Mouse (Mus musculus): ENCODE measurements around the gene Klrg1.

Gene Klrg1

DNA sequence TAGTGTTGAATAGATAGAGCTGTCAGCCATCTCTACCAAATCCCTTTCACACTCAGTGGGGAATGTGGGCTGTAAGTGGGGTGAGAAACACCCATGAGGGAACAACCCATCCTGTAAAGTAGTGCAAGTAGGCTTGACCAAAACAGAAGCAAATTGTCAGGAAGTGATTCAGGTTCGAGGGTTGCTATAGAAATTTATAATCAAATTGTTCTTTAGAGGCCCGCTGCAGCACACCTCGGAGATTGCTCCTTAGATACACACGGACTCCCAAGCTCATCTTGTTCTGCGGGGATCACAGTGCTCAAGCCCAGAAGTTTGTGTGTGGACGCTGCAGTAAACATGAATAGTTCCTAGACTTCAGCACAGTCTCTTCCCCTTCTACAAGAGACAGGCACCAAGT is at the start of gene Klrg1:
Klrg1 (minus strand) TSS at position 101 of the 400 bp plus-strand sequence.
- no peak for DNase-seq (ENCODE audit: low spot score)

DNA sequence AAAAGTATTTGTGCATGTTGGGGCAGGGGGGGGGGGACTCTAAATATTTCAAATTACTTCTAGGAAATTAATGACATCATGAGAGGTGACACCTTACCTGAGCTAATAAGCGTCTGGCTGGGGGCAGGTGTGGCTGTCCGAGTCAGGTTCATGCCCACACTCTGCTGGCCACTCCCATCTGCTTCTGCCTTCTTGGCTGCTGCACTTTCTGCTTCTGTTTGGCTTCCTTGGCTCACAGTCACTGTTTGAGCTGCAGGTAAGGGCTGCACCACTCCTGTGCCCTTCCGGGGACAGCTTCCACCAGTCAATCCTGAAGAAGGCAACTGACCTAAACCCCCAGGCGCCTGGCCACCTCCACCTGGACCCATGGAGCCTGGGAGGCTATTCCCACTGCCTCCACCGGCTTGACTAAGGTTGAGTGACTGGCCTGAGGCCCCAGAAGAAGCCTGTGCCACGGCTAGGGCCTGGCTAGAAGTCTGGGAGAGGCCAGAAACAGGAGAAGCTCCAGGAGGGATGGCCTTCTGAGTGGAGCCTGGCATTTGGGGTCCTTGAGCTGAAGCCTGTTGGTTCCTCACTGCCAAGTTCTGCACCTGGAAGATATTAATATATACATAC is 42.8 kb upstream of the Klrg1 start:
- no peak for DNase-seq (ENCODE audit: low spot score)

DNA sequence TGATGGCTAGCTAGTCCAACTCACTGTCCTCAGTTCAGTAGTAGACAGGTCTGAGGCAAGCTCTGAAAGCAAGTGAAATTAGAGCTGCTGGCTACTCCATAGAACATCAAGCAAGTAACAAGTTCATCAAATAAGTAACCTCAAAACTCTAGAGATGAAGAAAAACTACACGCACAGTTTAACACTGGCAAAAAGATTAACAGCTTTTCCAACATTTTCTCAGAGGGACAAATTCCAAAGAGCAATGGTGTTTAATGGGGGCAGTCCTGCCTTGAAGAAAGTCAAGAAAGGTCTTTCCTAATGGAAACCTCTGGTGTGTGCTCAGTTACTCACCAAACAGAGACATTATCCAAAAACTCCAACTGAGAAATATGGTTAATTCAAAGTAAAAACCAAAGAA is 36.0 kb upstream of the Klrg1 start:
- DNase-seq (ENCODE audit: low spot score): no peak

- DNase-seq (ENCODE audit: low spot score): no peak
These were observed 27.6 kb upstream of the Klrg1 start for GRCm38 (mm10) chr6:122310187-122310820.

DNA sequence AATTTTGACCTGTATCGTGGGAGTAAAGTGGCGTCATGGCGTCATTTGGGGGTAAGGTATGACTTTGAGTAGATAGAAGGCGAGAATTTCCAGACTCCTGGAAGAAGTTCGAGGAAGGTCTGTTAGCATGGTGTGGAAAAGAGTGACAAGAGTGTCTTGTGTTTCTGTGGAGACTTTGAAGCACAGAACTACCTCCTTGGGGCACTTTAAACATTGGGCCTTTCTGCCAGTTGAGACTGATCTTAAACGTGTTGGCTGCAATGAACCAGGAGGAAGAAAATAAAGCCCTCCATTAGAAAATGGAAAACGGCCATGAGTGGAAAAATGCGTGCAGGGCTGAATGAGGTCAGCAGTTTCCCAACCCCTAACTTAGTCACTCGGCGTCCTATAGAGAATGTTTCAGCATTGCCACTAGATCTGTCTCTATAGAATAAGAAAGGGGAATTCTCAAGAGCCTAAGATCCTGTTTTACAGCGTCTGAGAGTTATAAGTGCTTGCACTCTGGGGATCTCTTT is 26.8 kb upstream of the Klrg1 start:
- no peak for DNase-seq (ENCODE audit: low spot score)

DNA sequence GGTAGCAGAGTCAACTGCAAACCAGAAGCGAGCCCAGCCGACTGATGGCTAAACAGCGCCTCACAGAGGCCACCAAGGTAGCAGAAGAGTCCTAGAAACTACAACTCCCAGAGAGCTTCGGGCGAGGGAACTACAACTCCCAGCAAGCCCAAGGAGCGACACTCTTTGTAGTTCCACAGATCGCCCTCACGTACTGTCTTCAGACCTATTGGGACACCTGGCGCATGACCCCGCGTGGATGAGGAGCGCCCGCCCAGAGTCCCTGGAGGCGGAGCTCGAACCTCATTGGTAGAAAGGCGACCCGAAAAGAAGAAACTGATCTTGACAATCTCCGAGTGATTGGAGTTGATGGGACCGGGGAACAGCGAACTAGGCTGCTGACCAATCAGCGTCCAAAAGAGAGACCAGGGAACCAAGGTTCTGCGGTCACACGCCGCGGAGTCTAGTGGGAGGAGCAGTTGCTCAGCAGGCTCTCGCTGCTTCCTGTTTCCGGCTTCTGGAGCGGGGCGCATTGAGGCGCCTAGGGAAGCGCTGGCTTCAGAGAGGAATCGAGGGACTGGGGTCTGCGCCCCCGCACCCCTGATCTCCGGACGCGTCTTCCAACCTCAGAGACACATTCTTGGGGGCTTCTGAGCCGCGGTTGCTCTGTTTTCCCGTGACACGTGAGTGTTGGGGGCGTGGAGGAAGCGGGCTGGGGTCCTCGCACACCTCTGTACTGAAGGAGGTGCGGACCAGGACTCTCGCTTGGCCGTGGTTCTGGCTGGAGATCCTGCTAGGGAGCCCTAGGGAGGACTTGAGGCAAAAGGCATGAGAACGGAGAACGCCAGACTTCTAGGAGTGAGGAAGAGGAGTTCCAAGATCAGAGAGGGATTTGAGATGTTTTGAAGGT is 26.1 kb upstream of the Klrg1 start, which contains the start of gene M6pr:
M6pr (plus strand) TSS at position 216 of the 889 bp plus-strand sequence.
- peak; percentile 94 for DNase-seq (ENCODE audit: low spot score)

- no peak for DNase-seq (ENCODE audit: low spot score)
These were observed 25.4 kb upstream of the Klrg1 start for GRCm38 (mm10) chr6:122308136-122308504.

DNA sequence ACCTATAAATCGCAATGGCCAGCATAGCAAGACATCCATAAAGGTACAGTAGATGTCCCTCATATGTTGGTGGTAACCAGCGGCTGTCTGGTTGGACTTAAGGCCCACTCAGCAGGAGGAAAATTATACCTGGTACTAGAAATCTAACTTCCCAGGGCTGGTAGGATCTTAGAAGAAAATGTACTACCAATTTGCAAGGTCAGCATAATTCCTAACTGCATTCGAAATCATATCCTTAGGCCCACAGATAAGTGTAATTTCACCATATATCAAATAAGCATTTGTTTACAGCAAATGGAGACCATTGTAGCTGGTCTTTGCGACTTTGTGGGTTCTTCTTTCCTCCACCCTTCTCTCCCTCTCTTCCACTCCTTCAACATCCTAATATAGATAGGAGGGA is 24.0 kb upstream of the Klrg1 start:
- no peak for DNase-seq (ENCODE audit: low spot score)

DNA sequence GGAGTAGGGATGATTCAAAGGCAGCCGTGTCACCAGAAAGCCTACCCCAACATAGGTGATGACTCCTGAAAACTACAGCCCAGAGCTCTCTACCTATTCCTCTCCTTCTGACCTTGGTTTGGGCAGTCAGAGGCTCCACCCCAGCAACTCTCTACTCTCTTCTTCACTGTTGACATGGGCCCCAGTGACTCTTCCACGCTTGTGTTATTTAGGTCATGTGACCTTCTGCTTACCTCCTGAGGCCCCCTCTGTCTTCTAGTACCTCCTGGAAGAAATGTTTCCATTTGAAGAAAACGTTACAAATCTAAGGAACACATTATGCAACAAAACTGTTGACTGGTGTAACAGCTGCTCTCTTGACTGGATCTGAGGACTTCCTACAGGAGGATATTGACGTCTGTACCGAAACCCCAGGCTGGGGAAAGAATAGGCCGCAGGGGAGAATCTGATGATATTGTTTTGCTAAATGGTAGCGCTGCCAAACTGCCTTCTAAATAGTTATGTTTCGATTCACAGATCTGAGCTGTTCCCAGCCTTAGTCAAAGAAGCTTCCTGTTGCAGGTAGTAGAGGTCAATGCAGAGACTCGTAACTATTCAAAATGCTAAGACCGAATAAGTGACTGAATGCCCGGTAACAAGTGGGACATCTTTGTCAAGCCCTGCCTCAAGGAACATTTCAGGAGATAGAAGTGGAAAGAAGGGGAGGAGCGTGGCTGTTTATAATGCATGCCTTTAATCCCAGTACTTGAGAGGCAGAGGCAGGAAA is 22.3 kb upstream of the Klrg1 start:
- no peak for DNase-seq (ENCODE audit: low spot score)

GRCm38 (mm10) chr6:122304355-122304754 is 21.7 kb upstream of the Klrg1 start:
- peak; percentile 81 for DNase-seq (ENCODE audit: low spot score)

DNA sequence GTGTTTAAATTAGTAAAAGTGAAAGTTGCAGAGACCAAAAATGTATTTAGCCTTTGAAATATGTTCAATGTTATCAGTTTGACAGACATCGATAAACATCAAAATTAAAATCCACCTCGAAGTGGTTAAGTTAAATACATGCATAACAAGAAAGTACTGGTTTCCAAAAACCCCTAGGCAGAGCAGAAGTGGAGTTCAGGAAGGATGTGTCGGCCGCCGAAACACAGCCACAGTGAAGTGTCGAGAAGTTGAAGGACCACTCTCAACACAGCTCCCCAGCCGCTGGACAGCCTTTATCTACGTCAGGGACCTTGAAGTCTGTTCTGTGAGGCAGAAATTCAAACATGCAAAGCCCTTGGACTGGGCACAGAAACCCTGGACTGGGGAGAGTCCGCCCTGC is 20.8 kb upstream of the Klrg1 start:
- DNase-seq (ENCODE audit: low spot score): no peak

- DNase-seq (ENCODE audit: low spot score): no peak
These were observed 20.0 kb upstream of the Klrg1 start for GRCm38 (mm10) chr6:122302661-122303060.

DNA sequence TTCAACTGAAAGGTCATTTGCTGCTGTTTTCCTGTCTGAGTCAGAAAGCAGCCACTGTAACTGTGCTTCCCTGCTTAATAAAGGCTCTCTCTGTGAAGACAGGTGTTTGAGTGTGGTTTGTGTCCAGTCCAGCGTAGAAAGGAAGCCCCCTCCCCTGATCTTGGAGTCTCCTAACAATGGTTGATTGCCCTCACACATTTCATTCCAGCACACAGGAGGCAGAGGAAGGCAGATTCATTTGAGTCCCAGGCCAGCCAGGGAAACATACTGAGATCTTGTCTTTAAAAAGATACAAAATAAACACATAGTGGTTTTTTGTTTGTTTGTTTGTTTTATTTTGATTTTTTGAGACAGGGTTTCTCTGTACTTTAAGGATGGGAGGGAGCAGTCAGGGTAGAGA is 19.4 kb upstream of the Klrg1 start:
- DNase-seq (ENCODE audit: low spot score): no peak

DNA sequence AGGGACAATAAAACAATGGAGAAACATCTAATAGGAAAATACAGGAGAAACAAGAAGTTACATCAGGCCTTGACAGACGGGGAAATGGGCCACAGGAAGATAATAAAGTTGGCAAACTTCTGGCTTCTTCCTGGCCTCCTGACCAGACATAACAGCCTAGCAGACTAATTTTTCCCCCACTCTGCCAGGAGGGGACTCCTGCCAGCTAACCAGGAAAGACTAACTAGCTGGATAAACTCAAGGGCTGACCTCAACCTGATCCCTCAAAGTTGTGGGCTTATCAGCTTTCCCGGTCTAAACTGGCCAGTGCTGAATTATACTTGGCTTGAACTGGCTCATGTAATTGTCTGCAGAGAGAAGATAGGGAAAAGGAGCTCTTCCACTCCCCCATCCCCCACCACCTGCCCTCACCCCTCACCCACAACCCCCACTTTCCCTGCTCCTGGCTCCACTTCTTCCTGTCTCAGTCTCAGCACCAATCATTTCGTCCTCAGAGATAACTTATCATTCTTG is 17.0 kb upstream of the Klrg1 start:
- no peak for DNase-seq (ENCODE audit: low spot score)

GRCm38 (mm10) chr6:122298223-122298609 is 15.5 kb upstream of the Klrg1 start:
- DNase-seq (ENCODE audit: low spot score): no peak

DNA sequence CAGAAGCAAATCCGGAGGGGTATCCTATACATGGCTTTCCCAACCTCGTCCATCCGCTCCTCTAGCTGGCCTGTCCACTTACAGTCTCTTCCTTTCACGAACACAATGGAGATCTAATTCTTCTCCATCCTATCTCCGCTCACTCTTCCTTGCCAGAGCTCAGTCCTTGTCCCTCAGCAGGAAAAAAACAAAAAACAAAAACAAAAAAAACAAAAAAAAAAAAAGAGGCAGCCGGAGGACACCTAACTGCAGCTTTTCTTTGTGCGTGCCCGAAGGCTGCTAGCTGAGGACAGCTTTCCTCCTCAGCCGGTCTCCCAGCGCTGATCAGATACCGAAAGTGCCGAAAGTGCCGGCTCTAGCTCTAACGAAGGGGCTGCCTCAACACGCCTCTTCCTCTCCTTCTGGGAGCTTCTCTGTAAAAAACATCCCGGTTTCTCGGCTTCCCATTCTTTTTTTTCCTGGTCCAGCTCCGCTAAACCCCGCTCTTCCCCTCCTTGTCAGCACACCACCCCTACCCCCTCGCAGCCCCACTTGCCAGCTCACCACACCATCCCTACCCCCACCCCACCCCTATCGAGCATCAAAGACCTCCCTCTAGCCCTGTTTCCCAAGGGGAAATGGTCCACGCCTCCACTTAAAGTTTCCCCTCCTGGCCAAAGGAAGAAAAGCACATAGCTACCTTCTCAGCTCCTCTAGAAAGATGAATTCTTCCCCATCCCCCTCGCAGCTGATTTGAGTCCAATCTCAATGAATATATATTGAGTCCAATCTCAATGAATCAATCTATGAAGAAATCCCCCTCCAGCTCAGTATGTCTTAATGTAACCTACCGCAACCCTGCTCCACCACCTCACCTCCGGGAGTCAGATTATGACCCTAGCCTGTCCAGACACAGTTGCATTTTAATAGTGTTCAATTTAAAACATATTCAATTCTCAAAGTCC is 14.9 kb upstream of the Klrg1 start:
- DNase-seq (ENCODE audit: low spot score): no peak

- DNase-seq (ENCODE audit: low spot score): no peak
These were observed 14.2 kb upstream of the Klrg1 start for GRCm38 (mm10) chr6:122296918-122297278.

DNA sequence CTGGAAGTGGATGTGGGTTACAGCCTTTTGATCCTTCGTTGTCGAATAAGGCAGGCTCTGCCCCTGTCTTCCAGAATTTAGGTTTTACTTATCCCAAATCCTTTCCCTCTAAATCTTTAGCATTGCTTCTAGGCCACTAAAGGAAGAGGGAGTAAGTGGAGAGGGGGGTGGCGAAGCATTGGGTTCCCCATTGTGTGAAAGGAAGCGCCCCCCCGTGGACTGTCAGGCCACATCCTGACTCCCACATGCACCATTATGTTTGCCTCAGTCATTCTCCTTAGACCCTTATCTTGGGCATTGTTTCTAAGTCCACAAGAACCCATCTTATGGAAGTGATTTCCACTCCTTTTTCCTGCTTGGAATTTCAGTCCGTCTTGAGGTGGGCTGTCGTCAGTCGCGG is 12.6 kb upstream of the Klrg1 start:
- no peak for DNase-seq (ENCODE audit: low spot score)

DNA sequence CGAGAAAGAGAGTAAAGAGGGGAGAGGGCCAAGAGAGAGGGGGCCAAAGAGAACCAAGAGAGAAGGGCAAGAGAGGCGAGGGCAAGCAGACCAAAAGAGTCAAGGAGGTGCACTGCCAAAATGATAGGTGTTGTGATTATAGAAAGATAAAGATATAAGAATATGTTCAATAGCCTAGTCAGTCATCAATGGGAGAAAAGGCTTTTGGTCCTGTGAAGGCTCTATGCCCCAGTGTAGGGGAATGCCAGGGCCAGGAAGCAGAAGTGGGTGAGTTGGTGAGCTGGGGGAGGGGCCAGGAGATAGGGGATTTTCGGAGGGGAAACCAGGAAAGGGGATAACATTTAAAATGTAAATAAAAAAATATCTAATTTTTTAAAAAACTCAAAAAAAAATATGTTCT is 11.6 kb upstream of the Klrg1 start:
- DNase-seq (ENCODE audit: low spot score): no peak

- DNase-seq (ENCODE audit: low spot score): no peak
These were observed 11.1 kb upstream of the Klrg1 start for GRCm38 (mm10) chr6:122293796-122294195.

GRCm38 (mm10) chr6:122293121-122293520 is 10.4 kb upstream of the Klrg1 start:
- DNase-seq (ENCODE audit: low spot score): no peak
